Comparison of ENCODE assay signal across 28 mouse cellular contexts in the genomic region with DNA sequence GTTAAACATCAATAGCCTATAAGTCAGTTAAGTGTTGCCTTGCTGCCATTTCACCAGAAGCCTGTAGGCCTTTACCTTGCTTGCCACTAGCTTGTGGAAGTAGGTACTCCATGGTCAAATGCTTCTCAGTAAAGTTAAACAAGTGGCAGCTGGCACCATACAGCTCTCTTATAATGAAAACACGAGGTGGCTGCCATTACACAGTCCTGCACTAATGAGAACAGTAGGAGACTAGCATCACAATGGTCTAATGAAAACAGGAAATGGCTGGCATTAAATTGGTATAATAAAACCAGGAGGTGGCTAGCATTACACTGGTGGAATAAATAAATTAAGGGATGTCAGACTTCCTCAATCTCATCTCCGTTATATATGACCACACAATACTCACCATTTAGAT.
A peak's percentile ranks its signal among the peaks of the same experiment; 100 is the strongest.
DNase-seq lines count a peak whose midpoint lies in the region; ATAC-seq and TF ChIP-seq lines count a peak whose summit lies in the region.
"Had no signal": no experiment of that assay in that cellular context is flagged by ENCODE, and none has a peak within 500 bp of the region (broad histone marks: within the 10 kb centered on the region; RNA-seq: fewer than 3 reads in every experiment).

No protein-coding gene starts in this region.

- no peak overlapping the region for H3K9ac ChIP-seq in forebrain, embryonic 13.5 days
- H3K9ac ChIP-seq in forebrain, postnatal 0 days, result no peak overlapping the region
- H3K9ac ChIP-seq in hindbrain, embryonic 16.5 days (ENCODE audit: low read depth, low read length), result no peak overlapping the region
- H3K9ac ChIP-seq in hindbrain, embryonic 11.5 days (ENCODE audit: low read depth, low read length), result no peak overlapping the region
- no peak overlapping the region for H3K9ac ChIP-seq in neural tube, embryonic 13.5 days
- H3K9ac ChIP-seq: embryonic facial prominence, embryonic 12.5 days; intestine, embryonic 15.5 days; limb, embryonic 15.5 days; liver, embryonic 13.5 days; midbrain, embryonic 12.5 days had no signal

- no peak for DNase-seq in forebrain, postnatal 0 days
- DNase-seq in hindbrain, embryonic 11.5 days (ENCODE audit: low spot score), result no peak
- peak; percentile 74 for DNase-seq in brain, embryonic 14.5 days (ENCODE audit: low read depth)
- no peak for DNase-seq in kidney, adult 8-10 months
- DNase-seq in thymus, postnatal 36 days, result no peak
- DNase-seq: adrenal gland, postnatal 14 days; cerebellum, adult 11-12 months; cerebellum, adult 9-11 months; embryo, embryonic 11 days; gastrocnemius, postnatal 25 days; heart, adult 11 months; heart, postnatal 36 days; kidney, adult 2 months; kidney, postnatal 4 days; liver, embryonic 13.5 days; lung, adult 18-20 months; lung, postnatal 4 days had no signal

- no peaks in the 10 kb centered on the region for H3K36me3 ChIP-seq in forebrain, embryonic 13.5 days (ENCODE audit: poor library complexity, severe bottlenecking)
- H3K36me3 ChIP-seq in forebrain, postnatal 0 days (ENCODE audit: insufficient read depth), result no peaks in the 10 kb centered on the region
- no peaks in the 10 kb centered on the region for H3K36me3 ChIP-seq in hindbrain, embryonic 16.5 days (ENCODE audit: control insufficient read depth, insufficient read depth, low read length)
- H3K36me3 ChIP-seq in hindbrain, embryonic 11.5 days (ENCODE audit: control insufficient read depth, insufficient read depth, low read length), result no peaks in the 10 kb centered on the region
- H3K36me3 ChIP-seq in neural tube, embryonic 13.5 days, result no peaks in the 10 kb centered on the region
- H3K36me3 ChIP-seq: embryonic facial prominence, embryonic 12.5 days; heart, embryonic 10.5 days; intestine, embryonic 15.5 days; limb, embryonic 15.5 days; liver, embryonic 13.5 days; midbrain, embryonic 12.5 days had no signal

- H3K4me3 ChIP-seq in forebrain, embryonic 13.5 days, result no peak overlapping the region
- no peak overlapping the region for H3K4me3 ChIP-seq in forebrain, postnatal 0 days (ENCODE audit: low read depth, low read length)
- no peak overlapping the region for H3K4me3 ChIP-seq in hindbrain, embryonic 16.5 days (ENCODE audit: low read length)
- no peak overlapping the region for H3K4me3 ChIP-seq in hindbrain, embryonic 11.5 days (ENCODE audit: low read depth, low read length)
- H3K4me3 ChIP-seq in neural tube, embryonic 13.5 days, result no peak overlapping the region
- H3K4me3 ChIP-seq: embryonic facial prominence, embryonic 12.5 days; heart, embryonic 10.5 days; intestine, embryonic 15.5 days; limb, embryonic 15.5 days; liver, embryonic 13.5 days; megakaryocyte, embryonic 14.5 days; midbrain, embryonic 12.5 days had no signal

- no peak for TF ChIP-seq POLR2A in brain, embryonic 14.5 days (IDR thresholded peaks at IDR 0.05; ENCODE audit: borderline replicate concordance, extremely low read depth, insufficient read depth, insufficient read length, poor library complexity, severe bottlenecking)

- no peak overlapping the region for H3K4me2 ChIP-seq in forebrain, embryonic 13.5 days
- H3K4me2 ChIP-seq in forebrain, postnatal 0 days (ENCODE audit: low read depth), result no peak overlapping the region
- no peak overlapping the region for H3K4me2 ChIP-seq in hindbrain, embryonic 16.5 days (ENCODE audit: low read length)
- H3K4me2 ChIP-seq in hindbrain, embryonic 11.5 days (replicated peaks; ENCODE audit: low read depth, low read length), result no peak overlapping the region
- H3K4me2 ChIP-seq in neural tube, embryonic 13.5 days, result no peak overlapping the region
- H3K4me2 ChIP-seq: embryonic facial prominence, embryonic 12.5 days; intestine, embryonic 15.5 days; limb, embryonic 15.5 days; liver, embryonic 13.5 days; midbrain, embryonic 12.5 days had no signal

- no peak overlapping the region for H3K27ac ChIP-seq in forebrain, embryonic 13.5 days
- no peak overlapping the region for H3K27ac ChIP-seq in forebrain, postnatal 0 days (ENCODE audit: low read depth, low read length)
- H3K27ac ChIP-seq in hindbrain, embryonic 16.5 days (ENCODE audit: low read depth, low read length), result no peak overlapping the region
- no peak overlapping the region for H3K27ac ChIP-seq in hindbrain, embryonic 11.5 days (ENCODE audit: low read depth, low read length)
- no peak overlapping the region for H3K27ac ChIP-seq in neural tube, embryonic 13.5 days (replicated peaks)
- H3K27ac ChIP-seq: embryonic facial prominence, embryonic 12.5 days; heart, embryonic 10.5 days; intestine, embryonic 15.5 days; kidney, postnatal 0 days; limb, embryonic 15.5 days; liver, embryonic 13.5 days; midbrain, embryonic 12.5 days had no signal

- 22% methylated on average over 2 of the region's 2 CpGs for WGBS in forebrain, embryonic 13.5 days
- 13% methylated on average over 2 of the region's 2 CpGs for WGBS in forebrain, postnatal 0 days
- WGBS in hindbrain, embryonic 16.5 days, result 24% methylated on average over 2 of the region's 2 CpGs
- 55% methylated on average over 2 of the region's 2 CpGs for WGBS in hindbrain, embryonic 11.5 days
- WGBS in neural tube, embryonic 13.5 days, result 10% methylated on average over 2 of the region's 2 CpGs

- H3K9me3 ChIP-seq in forebrain, embryonic 13.5 days (replicated peaks), result no peaks in the 10 kb centered on the region
- no peaks in the 10 kb centered on the region for H3K9me3 ChIP-seq in forebrain, postnatal 0 days (ENCODE audit: low read length)
- no peaks in the 10 kb centered on the region for H3K9me3 ChIP-seq in hindbrain, embryonic 16.5 days (ENCODE audit: control insufficient read depth, low read length)
- no peaks in the 10 kb centered on the region for H3K9me3 ChIP-seq in hindbrain, embryonic 11.5 days (ENCODE audit: control insufficient read depth, low read length)
- H3K9me3 ChIP-seq in neural tube, embryonic 13.5 days, result no peaks in the 10 kb centered on the region
- H3K9me3 ChIP-seq: embryonic facial prominence, embryonic 12.5 days; heart, embryonic 10.5 days; intestine, embryonic 15.5 days; limb, embryonic 15.5 days; liver, embryonic 13.5 days; megakaryocyte, embryonic 14.5 days; midbrain, embryonic 12.5 days had no signal

- H3K27me3 ChIP-seq in forebrain, embryonic 13.5 days, result no peaks in the 10 kb centered on the region
- H3K27me3 ChIP-seq in forebrain, postnatal 0 days (ENCODE audit: insufficient read depth, low read length), result no peaks in the 10 kb centered on the region
- no peaks in the 10 kb centered on the region for H3K27me3 ChIP-seq in hindbrain, embryonic 16.5 days (replicated peaks; ENCODE audit: control insufficient read depth, insufficient read depth, low read length)
- no peaks in the 10 kb centered on the region for H3K27me3 ChIP-seq in hindbrain, embryonic 11.5 days (ENCODE audit: control insufficient read depth, insufficient read depth, low read length)
- H3K27me3 ChIP-seq in neural tube, embryonic 13.5 days, result no peaks in the 10 kb centered on the region
- H3K27me3 ChIP-seq: embryonic facial prominence, embryonic 12.5 days; intestine, embryonic 15.5 days; limb, embryonic 15.5 days; liver, embryonic 13.5 days; megakaryocyte, embryonic 14.5 days; midbrain, embryonic 12.5 days had no signal

- TF ChIP-seq CTCF in forebrain, postnatal 0 days (IDR thresholded peaks at IDR 0.05; ENCODE audit: low read depth), result no peak
- TF ChIP-seq CTCF in brain, embryonic 14.5 days (IDR thresholded peaks at IDR 0.05; ENCODE audit: borderline replicate concordance, extremely low read depth, insufficient read depth, insufficient read length), result no peak

- ATAC-seq in forebrain, embryonic 13.5 days, result peak; percentile 57
- no peak for ATAC-seq in forebrain, postnatal 0 days
- ATAC-seq in hindbrain, embryonic 16.5 days, result peak; percentile 68
- ATAC-seq in hindbrain, embryonic 11.5 days (ENCODE audit: low FRiP score), result no peak; the same call in 1 of the 2 replicates
- ATAC-seq in neural tube, embryonic 13.5 days (ENCODE audit: low read depth), result peak; percentile 87
- ATAC-seq: intestine, embryonic 15.5 days; lung, postnatal 0 days had no signal

- peaks cover 21% of the 10 kb centered on the region for H3K4me1 ChIP-seq in forebrain, embryonic 13.5 days
- H3K4me1 ChIP-seq in forebrain, postnatal 0 days (ENCODE audit: insufficient read depth), result 0 out of 2 replicates have a peak, but pooled peaks cover 5% of the 10 kb centered on the region
- H3K4me1 ChIP-seq in hindbrain, embryonic 16.5 days (ENCODE audit: control insufficient read depth, insufficient read depth, low read depth, low read length), result no peaks in the 10 kb centered on the region
- no peaks in the 10 kb centered on the region for H3K4me1 ChIP-seq in hindbrain, embryonic 11.5 days (replicated peaks; ENCODE audit: control insufficient read depth, insufficient read depth, low read length)
- peaks cover 7% of the 10 kb centered on the region; the same call in 1 of the 2 replicates for H3K4me1 ChIP-seq in neural tube, embryonic 13.5 days (replicated peaks)
- H3K4me1 ChIP-seq: embryonic facial prominence, embryonic 12.5 days; heart, embryonic 10.5 days; intestine, embryonic 15.5 days; limb, embryonic 15.5 days; liver, embryonic 13.5 days; megakaryocyte, embryonic 14.5 days; midbrain, embryonic 12.5 days had no signal

Comparison
In these comparisons a context has a peak if more than half of its experiments do, and no peak if none do; other contexts are left out.
1. ATAC-seq: peak in forebrain, embryonic 13.5 days (single experiment), hindbrain, embryonic 16.5 days (single experiment) and neural tube, embryonic 13.5 days (single experiment); none in forebrain, postnatal 0 days (single experiment) and hindbrain, embryonic 11.5 days (single experiment).